Mouse (Mus musculus) CD4-positive, CD25-positive, alpha-beta regulatory T cell, adult 2 months (primary cell): ENCODE results near the gene Stat5a.
A peak's percentile ranks its signal among the peaks of the same experiment; 100 is the strongest.

Experiments used
- DNase-seq: peaks from one replicate; pipeline ENCODE4 v3.0.0-alpha.2; 2012; ENCODE audit warnings: low read depth, low spot score

Stat5a gene

GRCm38 (mm10) chr11:100858935-100859578, at the start of gene Stat5a:
Gene Stat5a, plus strand, starts transcription at chr11:100859351.
- DNase-seq, result no peak

DNA sequence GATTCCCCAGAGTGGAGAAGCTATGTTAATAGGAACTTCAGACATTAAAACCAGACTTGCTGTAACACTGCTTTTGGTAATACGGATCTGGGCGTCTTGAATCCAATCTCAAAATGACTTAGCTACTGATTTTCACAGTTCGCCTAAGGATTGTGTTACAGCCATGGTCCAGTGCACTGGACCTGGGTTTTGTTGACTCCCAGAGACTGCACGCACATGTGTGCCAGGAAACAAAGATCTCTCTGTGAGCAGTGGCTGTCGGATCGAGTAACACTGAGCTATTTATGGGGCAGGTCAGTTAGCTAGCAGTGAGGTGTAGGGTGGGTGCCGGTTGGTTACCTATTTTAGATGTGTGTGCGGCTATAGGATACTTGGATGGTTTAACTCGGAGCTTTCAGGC, 48.6 kb upstream of the Stat5a start:
- DNase-seq, result no peak

DNA sequence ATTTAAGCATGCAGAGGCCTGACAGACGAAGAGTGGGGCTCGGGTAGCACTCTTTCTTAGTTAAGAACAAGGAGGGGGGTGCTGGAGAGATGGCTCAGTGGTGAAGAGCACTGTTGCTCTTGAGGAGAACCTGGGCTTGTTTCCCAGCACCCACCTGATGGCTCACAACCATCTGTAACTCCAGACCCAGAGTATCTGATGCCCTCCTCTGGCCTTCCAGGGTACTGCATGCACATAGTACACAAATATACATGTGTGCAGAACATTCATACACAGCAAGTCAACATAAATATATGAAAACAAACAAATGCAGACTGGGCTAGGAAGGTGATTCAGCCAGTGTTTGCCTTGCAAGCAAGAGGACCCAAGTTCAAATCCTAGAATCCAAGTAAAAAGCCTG, 48.0 kb upstream of the Stat5a start:
- DNase-seq, result peak; percentile 54

DNA sequence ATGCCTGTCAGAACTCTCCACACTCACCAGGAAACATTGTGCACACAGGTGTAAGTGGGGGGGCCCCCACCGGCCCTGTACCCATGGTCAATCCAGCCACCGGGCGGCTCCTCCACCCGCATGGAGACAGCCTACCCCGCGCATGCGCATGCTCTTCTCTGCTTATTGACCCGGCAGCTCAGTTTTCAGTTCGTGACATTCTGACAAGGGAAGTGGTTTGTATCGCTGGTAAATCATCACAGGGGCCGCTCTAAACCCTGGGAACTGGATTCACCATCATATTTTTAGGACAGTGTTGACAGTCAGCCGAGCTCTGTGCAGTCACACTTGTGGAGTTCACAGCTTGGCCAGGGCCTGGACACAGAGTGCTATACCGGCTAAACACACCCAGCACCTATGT, 44.7 kb upstream of the Stat5a start:
- peak; percentile 91 for DNase-seq

- DNase-seq, result no peak
Measured at GRCm38 (mm10) chr11:100816342-100816741, 42.8 kb upstream of the Stat5a start.

DNA sequence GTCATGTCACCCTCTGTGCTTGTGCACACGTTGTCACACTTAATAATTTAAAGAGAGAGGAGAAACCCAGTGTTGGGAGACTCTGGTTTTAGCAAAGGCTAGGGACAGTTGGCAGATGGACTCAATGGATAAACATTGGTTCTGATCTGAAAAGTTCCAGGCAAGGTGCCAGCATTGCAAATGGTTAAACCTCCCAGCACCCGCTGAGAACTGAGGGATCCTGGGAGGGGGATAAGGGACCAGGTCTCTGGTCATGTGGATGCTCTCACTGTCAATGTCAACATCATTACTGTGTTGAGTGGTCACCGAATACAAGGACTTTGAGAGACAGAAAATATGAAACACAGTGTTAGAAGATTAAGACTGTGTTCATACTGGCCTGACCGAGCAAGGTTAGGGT, 42.4 kb upstream of the Stat5a start:
- no peak for DNase-seq

- no peak for DNase-seq
Measured at GRCm38 (mm10) chr11:100817311-100817710, 41.8 kb upstream of the Stat5a start.

DNA sequence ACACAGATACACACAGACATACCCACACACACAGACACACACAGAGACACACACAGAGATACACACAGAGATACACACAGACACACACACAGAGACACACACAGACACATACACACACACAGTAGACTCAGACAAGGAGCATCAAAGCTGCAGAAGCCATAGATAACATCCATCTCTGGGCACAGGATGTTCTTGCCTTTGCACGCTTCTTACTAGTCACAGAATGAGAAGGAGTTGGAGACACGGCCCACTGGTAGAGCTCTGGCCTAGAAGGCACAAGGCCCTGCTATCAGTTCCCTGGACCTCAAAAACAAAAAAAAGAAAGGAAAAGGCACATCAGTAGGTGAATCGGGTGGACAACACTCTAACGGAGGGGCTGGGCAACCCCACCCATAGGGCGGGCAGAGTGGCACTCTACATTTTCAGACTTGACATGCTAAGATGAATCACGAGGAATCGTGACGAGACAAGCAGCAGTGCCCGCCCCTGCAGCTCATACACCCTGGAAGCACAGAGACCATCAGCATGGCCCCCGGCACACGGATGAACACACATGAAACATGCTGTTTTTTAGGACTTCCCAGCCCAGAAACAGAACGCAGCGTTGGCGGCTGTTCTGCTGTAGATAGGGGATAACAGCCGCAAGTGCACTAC, 40.7 kb upstream of the Stat5a start:
- peak; percentile 69 for DNase-seq

GRCm38 (mm10) chr11:100819048-100819447, 40.1 kb upstream of the Stat5a start:
- peak; percentile 51 for DNase-seq

DNA sequence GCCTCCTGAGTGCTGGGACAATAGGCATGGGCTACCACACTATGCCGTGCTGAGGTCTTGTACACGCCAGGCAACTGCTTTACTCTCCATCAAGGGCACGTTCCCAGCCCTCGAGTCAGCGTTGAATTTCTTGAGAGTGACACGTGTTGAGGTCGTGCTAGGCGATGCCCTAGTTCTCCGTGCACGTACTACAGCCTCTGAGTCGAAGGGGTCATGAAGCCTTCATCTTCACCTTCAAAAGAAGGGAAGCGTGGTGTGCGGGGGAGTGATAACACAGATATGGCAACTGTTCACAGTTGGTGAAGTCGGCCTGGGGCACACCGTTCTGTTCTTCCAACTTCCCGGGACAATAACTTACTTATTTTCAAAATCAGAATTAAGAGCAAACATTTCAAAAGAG, 39.5 kb upstream of the Stat5a start:
- peak; percentile 63 for DNase-seq

GRCm38 (mm10) chr11:100820047-100820446, 39.1 kb upstream of the Stat5a start:
- no peak for DNase-seq

DNA sequence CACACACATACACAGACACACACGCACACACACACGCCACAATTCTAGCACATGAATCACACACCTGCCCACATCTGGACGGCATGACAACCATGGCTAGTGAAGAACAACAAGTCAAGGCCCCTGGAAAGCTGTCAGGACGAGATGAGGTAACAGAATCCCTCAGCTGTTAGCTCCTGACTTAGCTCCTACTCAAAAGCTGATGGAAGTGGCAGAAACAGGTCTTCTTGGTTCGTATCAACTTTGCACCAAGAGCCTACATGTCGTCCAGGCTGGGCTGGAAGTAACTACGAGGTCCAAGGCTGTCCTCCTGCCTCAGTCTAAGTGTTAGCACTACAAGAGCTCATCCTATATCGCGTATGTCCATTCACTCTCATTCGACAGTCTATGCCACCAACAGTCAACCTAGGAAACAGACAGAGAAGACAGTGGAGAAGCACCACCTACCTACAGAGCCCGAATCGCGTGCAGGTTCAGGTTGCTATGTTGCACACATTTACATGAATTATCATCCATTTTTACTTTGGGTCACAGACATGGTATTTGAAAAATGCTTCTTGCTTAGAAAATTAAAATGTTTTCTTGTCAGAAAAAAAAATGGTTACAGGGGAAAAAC, 37.4 kb upstream of the Stat5a start:
- DNase-seq, result peak; percentile 59

GRCm38 (mm10) chr11:100822365-100822764, 36.8 kb upstream of the Stat5a start:
- peak; percentile 83 for DNase-seq

- peak; percentile 88 for DNase-seq
Measured at GRCm38 (mm10) chr11:100823543-100824313, 35.4 kb upstream of the Stat5a start.

- peak; percentile 56 for DNase-seq
Measured at GRCm38 (mm10) chr11:100824496-100824895, 34.7 kb upstream of the Stat5a start.

DNA sequence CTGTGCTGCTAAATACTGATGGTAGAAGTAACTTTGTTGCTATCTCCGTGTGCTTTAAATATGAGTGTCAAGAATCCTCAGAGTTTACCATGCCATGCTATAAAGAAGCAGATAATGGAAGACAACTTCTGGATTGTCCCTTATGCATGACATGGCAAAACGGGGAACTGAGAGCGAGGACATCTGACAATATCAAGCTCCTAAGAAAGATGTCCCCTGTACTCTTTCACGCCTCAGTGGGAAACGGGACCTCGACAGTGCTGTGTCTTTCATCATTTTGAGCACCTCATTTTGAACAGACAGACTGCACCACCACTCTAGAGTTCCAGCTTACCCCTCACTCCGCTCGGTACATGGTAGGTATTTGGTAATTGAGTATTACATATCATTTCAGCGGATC, 33.7 kb upstream of the Stat5a start:
- no peak for DNase-seq

DNA sequence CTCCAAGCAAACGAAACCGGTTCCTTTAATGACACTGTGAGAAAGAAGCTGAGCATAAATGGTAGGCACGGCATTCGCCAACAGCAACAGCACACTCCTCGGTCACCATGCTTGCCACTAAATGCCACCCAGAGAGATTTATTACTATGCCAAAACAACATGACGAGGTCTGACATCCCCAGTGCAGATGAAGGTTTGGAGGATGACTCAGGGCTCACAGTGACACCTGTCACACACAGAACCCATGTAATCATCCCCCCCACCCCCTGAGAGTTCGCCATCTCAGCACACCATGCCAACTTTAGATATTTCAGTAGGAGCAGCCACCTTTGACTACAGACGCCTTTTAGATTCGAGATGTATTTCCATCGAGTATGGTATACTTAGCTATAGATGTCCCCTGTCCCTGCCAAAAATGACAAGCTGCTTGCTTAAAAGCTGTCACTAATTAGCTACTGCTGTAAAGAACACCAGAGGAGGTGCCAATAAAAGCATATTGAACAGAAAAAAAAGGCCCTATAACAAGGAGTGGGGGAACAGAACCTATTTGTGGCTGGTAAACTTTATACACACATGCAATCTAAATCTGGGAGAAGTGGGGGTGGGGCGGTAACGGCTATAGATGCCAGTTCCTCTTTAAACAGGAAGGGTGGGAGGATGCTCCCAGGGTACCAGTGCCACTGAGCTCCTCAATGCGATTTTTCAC, 32.8 kb upstream of the Stat5a start:
- DNase-seq, result no peak

GRCm38 (mm10) chr11:100828676-100829151, 30.4 kb upstream of the Stat5a start:
- DNase-seq, result no peak

- DNase-seq, result no peak
Measured at GRCm38 (mm10) chr11:100829691-100830090, 29.5 kb upstream of the Stat5a start.

DNA sequence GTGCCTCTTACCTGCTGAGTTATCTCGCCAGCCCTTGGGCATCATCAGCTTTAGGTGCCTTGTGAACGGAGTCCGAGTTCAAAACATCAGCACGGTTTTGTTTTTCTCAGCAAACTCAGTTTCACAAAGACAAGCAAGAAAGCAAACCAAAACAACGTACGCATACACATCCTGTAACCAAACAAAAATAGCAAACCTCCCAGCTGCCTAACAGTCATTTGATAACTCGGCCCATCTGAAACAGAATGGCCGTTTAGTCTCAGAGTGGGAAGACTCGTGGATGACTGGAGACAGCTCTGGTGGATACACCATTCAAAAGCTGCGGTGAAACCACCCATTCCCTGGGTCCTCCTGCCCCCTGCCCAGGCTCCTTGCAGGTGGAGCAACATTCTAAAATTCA, 27.8 kb upstream of the Stat5a start:
- peak; percentile 51 for DNase-seq

DNA sequence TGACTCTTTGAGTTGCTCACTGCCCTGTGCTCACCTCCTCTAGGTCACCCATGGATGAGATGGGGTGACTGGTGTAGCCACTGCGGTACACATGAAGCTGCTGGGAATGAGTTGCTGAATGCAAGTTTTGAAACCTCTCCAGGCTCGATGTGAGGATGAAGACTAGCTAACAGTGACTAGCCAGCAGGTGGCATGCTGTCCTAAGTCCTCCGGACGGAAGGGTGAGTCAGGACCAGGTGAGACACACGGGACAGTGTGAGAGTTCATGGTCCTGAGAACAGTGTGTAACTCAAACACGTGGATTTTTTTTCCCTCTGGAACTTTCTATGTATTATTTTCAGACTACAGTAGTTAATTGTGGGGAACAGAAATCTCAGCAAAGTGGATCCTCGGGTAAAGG, 25.7 kb upstream of the Stat5a start:
- peak; percentile 41 for DNase-seq
